Mouse (Mus musculus): ENCODE data around the gene Kcnk18.

The Kcnk18 gene

DNA sequence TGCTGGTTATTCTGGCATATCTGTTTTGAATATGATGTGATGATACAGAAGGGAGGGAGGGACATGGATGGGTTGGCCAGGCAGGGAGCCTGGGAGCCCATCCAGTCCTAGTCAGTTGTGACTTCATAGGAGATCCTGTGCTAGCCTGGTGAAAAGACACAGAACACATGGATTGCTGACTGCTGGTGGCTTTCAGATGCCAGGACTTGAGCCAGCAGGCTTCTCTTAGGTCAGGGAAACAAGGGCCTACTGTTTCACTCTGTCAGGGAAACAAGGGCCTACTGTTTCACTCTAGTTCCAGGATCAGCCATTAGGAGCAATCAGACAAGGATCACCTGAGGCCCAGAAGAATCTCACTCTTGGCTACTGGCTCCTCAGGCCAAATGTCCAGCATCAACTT is 61.8 kb downstream of the Kcnk18 start:
- in situ Hi-C loops (cut with MboI, MseI): no loop called here

- in situ Hi-C loops (cut with MboI, MseI): no loop called here
These were observed 63.0 kb downstream of the Kcnk18 start for GRCm38 (mm10) chr19:59282001-59282400.

Data from T-helper 17 cell (primary cell).